Mouse (Mus musculus) brain, embryonic 18.5 days (tissue): ENCODE measurements around the gene Vmn1r202.
"Not testable (repeated sequence)": the region's sequence is repeated elsewhere in the genome, so short reads cannot be mapped to it uniquely, and the experiment has no call there.

Experiments used
- DNase-seq: peaks from one replicate; pipeline ENCODE4 v3.0.0-alpha.2; 2012; ENCODE audit warnings: low read depth, low spot score

Gene Vmn1r202

DNA sequence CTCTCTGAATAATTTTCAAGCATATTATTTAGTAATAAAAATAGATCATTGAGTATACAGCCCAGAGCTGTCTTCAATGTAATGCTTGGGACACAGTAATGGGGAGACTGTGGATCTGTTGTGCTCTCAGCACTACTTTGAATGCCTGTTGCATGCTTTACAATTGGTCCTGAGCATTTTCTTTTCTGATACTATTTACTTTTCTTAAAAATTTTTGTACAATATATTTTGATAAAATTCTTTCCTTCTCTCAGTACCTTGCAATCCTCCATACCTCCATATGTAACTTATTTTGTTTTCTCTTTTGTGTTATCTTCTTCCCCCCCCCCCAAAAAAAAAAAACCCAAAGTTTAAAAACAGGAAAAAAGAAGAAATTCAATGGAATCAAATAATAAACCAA, at the start of gene Vmn1r202:
TSS of gene Vmn1r202 (minus strand) at position 101 of the 400 bp plus-strand sequence.
- no peak for DNase-seq

DNA sequence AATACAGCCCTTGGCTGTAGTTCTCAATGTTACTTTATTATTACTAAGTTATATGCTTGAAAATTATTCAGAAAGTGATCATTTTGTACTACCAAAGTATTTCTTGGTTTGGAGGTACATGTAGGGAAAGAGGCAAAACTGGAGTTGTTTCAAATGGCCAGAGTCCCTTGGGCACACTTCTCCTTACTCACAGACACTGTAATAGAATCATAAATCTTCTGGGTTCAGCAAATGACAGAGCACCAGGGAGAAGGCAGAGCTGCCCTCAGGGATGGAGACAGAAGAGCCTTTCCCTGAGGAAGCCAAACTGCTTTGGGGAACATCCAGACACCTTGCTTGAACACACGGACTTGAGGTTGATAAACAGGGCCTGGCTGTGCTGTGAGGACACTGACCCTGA, 47.7 kb upstream of the Vmn1r202 start, which contains the start of gene Vmn1r204:
TSS of gene Vmn1r204 (plus strand) at position 301 of the 400 bp plus-strand sequence.
- not testable (repeated sequence) for DNase-seq

DNA sequence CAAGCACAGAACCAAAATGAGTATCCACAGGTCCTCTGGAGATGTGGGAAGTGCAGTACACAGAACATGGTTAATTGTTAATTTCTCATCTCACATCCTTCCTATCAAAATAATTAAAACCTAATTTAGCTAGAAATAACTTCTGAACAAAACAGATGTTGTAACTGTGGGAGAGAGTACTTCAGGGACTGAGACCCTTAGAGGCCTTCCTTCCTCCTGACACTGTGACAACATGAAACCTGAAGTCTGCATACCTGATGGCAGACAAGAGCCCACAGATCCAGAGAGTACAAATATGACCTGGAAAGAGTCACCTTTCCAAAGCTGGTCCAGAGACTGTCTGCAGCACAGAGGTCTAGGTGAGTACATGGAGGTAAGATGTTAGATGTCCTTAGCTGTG, 12.6 kb upstream of the Vmn1r202 start, which contains the start of gene Vmn1r203:
TSS of gene Vmn1r203 (plus strand) at position 301 of the 400 bp plus-strand sequence.
- DNase-seq = no peak

DNA sequence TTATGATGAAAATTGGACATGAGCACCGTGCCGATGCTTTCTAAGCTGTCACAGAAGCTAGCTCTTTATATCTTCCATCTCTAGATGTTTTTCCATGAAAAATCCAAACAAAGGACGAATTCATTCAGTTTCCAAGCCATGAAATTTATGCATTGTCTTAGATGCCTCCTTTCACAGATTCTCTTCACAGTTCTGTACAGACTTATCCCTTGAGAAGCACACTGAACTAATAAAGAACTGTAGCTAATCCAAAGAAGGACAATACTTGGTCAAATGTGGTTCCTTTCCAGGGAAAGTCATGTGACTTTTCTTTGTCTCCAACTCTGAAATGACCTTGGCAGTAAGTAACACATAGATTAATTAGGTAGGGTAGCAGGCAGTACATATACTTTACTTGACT, 2.8 kb downstream of the Vmn1r202 start:
- DNase-seq = no peak

DNA sequence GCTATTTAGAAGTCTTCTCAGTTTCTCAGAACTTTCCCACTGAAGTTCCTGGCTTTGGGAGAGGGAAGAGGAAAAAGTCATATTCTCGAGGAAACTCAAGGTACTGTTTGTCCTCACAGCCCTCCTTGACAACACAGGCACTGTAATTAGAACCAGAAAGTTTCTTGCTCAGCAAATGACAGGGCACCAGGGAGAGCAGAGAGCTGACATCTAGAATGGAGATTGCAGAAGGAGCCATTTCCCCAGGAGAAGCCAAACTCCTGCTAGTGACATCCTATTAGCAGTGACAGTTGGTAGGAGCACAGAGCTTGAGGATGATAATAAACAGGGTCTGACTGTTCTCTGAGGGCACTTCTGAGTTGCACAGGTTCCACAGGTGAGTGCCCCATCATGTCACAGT, 33.6 kb downstream of the Vmn1r202 start, which contains the start of gene Vmn1r201:
TSS of gene Vmn1r201 (plus strand) at position 301 of the 400 bp plus-strand sequence.
- no peak for DNase-seq

DNA sequence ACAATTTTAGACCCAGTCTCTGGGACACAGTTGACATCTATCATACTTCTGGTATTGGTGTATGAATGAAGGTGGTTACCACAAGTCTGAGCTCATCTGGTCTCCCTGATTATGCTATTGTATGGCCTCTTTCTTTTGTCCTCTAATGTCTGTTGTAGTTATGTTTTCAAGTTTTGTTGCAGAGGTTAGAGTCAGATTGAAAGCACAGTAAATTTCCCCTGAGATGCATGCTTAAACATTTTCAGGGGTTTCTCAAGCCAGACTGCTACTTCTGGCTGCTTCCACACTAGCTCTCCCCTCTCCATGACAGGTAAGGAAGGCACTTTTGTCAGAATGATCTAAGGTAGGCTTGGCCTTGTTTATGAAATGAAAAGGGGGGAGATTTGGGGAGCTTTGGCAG, 50.0 kb downstream of the Vmn1r202 start:
- no peak for DNase-seq
